Mouse (Mus musculus): ENCODE results near the gene Fer. TPM values are rescaled to one million over a fixed set of nuclear protein-coding genes. Genes with fewer than 3 reads are reported as not detected.
A peak's percentile ranks its signal among the peaks of the same experiment; 100 is the strongest.
"Not testable (repeated sequence)": the region's sequence is repeated elsewhere in the genome, so short reads cannot be mapped to it uniquely, and the experiment has no call there.

Gene Fer
- polyA plus RNA-seq, 1 experiment from 2014 or later: 26.8 TPM

GRCm38 (mm10) chr17:63836223-63836622 lies 26.6 kb upstream of the Fer start:
- Histone ChIP-seq H3K9ac (ENCODE audit: low read length) (no peak overlapping the region), H3K27me3 (ENCODE audit: control insufficient read depth, insufficient read depth, low read length) (no peaks in the 10 kb centered on the region), H3K27ac (replicated peaks; ENCODE audit: low read depth, low read length) (no peak overlapping the region), H3K4me2 (ENCODE audit: low read depth, severe bottlenecking) (no peak overlapping the region), H3K4me3 (ENCODE audit: low read depth, low read length) (no peak overlapping the region), H3K9me3 (ENCODE audit: control insufficient read depth, low read length) (no peaks in the 10 kb centered on the region), H3K4me1 (ENCODE audit: control insufficient read depth, insufficient read depth, low read length) (no peaks in the 10 kb centered on the region), H3K36me3 (ENCODE audit: control insufficient read depth, insufficient read depth, low read length) (no peaks in the 10 kb centered on the region)
- 89% methylated on average over 2 of the region's 2 CpGs for WGBS
- no peak for DNase-seq (ENCODE audit: low spot score)
- ATAC-seq (ENCODE audit: insufficient number of reproducible peaks, low FRiP score, low TSS enrichment, low read depth): no peak

DNA sequence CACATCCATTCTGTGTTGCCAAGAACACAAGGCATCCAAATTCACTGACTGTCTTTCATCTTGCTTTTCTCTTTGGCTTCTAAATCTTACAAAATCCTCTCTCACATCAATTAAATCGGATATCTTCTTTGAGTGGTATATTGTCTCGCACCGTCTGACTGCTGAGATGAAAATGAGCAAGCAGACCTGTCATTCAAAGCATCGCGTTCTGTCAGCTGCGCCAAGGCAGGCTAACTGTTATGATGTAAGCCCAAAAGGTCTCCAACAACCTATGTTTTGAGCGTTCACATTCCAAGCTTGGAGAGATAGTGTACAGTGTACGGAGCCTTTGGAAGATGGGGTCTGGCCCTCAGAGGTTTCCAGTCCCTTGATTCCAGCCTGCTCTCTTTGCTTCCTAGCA lies 26.2 kb upstream of the Fer start:
- WGBS: 94% methylated on average over 8 of the region's 8 CpGs

DNA sequence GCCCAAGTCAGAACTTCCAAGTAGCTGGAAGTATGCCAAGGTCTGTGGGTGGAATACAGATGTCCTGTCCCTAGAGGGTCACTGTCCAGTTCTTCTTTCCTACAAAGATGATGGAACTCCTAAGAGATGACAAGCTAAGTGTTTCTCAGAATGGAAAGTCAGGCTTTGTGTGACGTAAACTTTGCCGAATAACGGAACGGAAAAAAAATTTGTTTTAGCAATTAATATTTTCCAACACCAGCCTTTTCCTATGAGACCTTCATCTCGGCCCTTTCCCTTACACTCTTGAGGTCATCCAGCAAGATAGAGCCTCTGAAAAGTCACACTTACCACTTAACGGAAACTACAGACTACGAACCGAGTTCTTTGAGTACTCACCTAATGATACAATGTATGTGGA lies 24.7 kb upstream of the Fer start:
- WGBS: 92% methylated on average over 8 of the region's 8 CpGs
- no peak for ATAC-seq (ENCODE audit: insufficient number of reproducible peaks, low FRiP score, low TSS enrichment, low read depth)
- H3K27ac ChIP-seq (replicated peaks; ENCODE audit: low read depth, low read length): no peak overlapping the region

More for the DNA sequence above, 26.2 kb upstream of the Fer start:
- no peaks in the 10 kb centered on the region for H3K27me3 ChIP-seq (ENCODE audit: control insufficient read depth, insufficient read depth, low read length)
- H3K9ac ChIP-seq (ENCODE audit: low read length): no peak overlapping the region
- H3K4me3 ChIP-seq (ENCODE audit: low read depth, low read length): no peak overlapping the region
- no peak overlapping the region for H3K27ac ChIP-seq (replicated peaks; ENCODE audit: low read depth, low read length)
- no peaks in the 10 kb centered on the region for H3K36me3 ChIP-seq (ENCODE audit: control insufficient read depth, insufficient read depth, low read length)
- H3K9me3 ChIP-seq (ENCODE audit: control insufficient read depth, low read length): no peaks in the 10 kb centered on the region
- H3K4me1 ChIP-seq (ENCODE audit: control insufficient read depth, insufficient read depth, low read length): no peaks in the 10 kb centered on the region
- no peak overlapping the region for H3K4me2 ChIP-seq (ENCODE audit: low read depth, severe bottlenecking)
- DNase-seq (ENCODE audit: low spot score) (no peak), ATAC-seq (ENCODE audit: insufficient number of reproducible peaks, low FRiP score, low TSS enrichment, low read depth) (no peak)

GRCm38 (mm10) chr17:63839636-63840269 lies 23.1 kb upstream of the Fer start:
- no peaks in the 10 kb centered on the region for H3K27me3 ChIP-seq (ENCODE audit: control insufficient read depth, insufficient read depth, low read length)
- ATAC-seq (ENCODE audit: insufficient number of reproducible peaks, low FRiP score, low TSS enrichment, low read depth) (no peak), DNase-seq (ENCODE audit: low spot score) (no peak)
- H3K36me3 ChIP-seq (ENCODE audit: control insufficient read depth, insufficient read depth, low read length): no peaks in the 10 kb centered on the region
- no peaks in the 10 kb centered on the region for H3K4me1 ChIP-seq (ENCODE audit: control insufficient read depth, insufficient read depth, low read length)
- H3K4me2 ChIP-seq (ENCODE audit: low read depth, severe bottlenecking): no peak overlapping the region
- 94% methylated on average over 3 of the region's 3 CpGs for WGBS
- H3K9ac ChIP-seq (ENCODE audit: low read length): no peak overlapping the region
- H3K4me3 ChIP-seq (ENCODE audit: low read depth, low read length): no peak overlapping the region
- H3K9me3 ChIP-seq (ENCODE audit: control insufficient read depth, low read length): no peaks in the 10 kb centered on the region
- no peak overlapping the region for H3K27ac ChIP-seq (replicated peaks; ENCODE audit: low read depth, low read length)

More for the DNA sequence above, 24.7 kb upstream of the Fer start:
- no peaks in the 10 kb centered on the region for H3K27me3 ChIP-seq (ENCODE audit: control insufficient read depth, insufficient read depth, low read length)
- no peak for DNase-seq (ENCODE audit: low spot score)
- H3K4me1 ChIP-seq (ENCODE audit: control insufficient read depth, insufficient read depth, low read length): no peaks in the 10 kb centered on the region
- no peaks in the 10 kb centered on the region for H3K9me3 ChIP-seq (ENCODE audit: control insufficient read depth, low read length)
- no peak overlapping the region for H3K4me3 ChIP-seq (ENCODE audit: low read depth, low read length)
- H3K9ac ChIP-seq (ENCODE audit: low read length): no peak overlapping the region
- H3K36me3 ChIP-seq (ENCODE audit: control insufficient read depth, insufficient read depth, low read length): no peaks in the 10 kb centered on the region
- H3K4me2 ChIP-seq (ENCODE audit: low read depth, severe bottlenecking): no peak overlapping the region

DNA sequence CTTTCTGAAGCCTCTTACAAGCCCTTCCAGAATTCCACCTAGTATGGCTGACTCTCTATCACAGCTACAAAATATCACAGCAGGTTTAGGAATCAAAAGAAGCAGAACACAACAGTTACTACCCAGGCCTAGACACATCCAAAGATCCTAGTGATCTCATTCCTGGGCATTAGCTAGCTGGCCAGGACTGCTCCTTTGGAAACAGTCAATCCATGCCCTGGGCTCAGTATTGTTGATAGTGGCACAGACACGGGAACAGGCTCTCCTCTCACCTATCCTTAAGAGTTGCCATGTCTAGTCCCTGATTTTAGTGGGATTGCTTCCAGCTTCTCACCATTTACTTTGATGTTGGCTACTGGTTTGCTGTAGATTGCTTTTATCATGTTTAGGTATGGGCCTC lies 20.6 kb upstream of the Fer start:
- H3K4me3 ChIP-seq (ENCODE audit: low read depth, low read length): no peak overlapping the region
- no peaks in the 10 kb centered on the region for H3K27me3 ChIP-seq (ENCODE audit: control insufficient read depth, insufficient read depth, low read length)
- no peak overlapping the region for H3K4me2 ChIP-seq (ENCODE audit: low read depth, severe bottlenecking)
- no peak overlapping the region for H3K9ac ChIP-seq (ENCODE audit: low read length)
- H3K9me3 ChIP-seq (ENCODE audit: control insufficient read depth, low read length): no peaks in the 10 kb centered on the region
- no peak for ATAC-seq (ENCODE audit: insufficient number of reproducible peaks, low FRiP score, low TSS enrichment, low read depth)
- WGBS: 81% methylated on average over 1 of the region's 1 CpGs
- H3K36me3 ChIP-seq (ENCODE audit: control insufficient read depth, insufficient read depth, low read length): no peaks in the 10 kb centered on the region
- H3K4me1 ChIP-seq (ENCODE audit: control insufficient read depth, insufficient read depth, low read length): no peaks in the 10 kb centered on the region
- H3K27ac ChIP-seq (replicated peaks; ENCODE audit: low read depth, low read length): no peak overlapping the region
- DNase-seq (ENCODE audit: low spot score): no peak

GRCm38 (mm10) chr17:63844936-63845335 lies 17.9 kb upstream of the Fer start:
- no peaks in the 10 kb centered on the region for H3K9me3 ChIP-seq (ENCODE audit: control insufficient read depth, low read length)
- H3K4me2 ChIP-seq (ENCODE audit: low read depth, severe bottlenecking): no peak overlapping the region
- DNase-seq (ENCODE audit: low spot score): no peak
- WGBS: 66% methylated on average over 5 of the region's 5 CpGs
- no peak overlapping the region for H3K9ac ChIP-seq (ENCODE audit: low read length)
- no peak overlapping the region for H3K27ac ChIP-seq (replicated peaks; ENCODE audit: low read depth, low read length)
- H3K27me3 ChIP-seq (ENCODE audit: control insufficient read depth, insufficient read depth, low read length): no peaks in the 10 kb centered on the region
- no peak for ATAC-seq (ENCODE audit: insufficient number of reproducible peaks, low FRiP score, low TSS enrichment, low read depth)
- no peaks in the 10 kb centered on the region for H3K36me3 ChIP-seq (ENCODE audit: control insufficient read depth, insufficient read depth, low read length)
- H3K4me1 ChIP-seq (ENCODE audit: control insufficient read depth, insufficient read depth, low read length): no peaks in the 10 kb centered on the region
- H3K4me3 ChIP-seq (ENCODE audit: low read depth, low read length): no peak overlapping the region

- DNase-seq (ENCODE audit: low spot score); H3K27ac ChIP-seq (replicated peaks; ENCODE audit: low read depth, low read length); H3K36me3 ChIP-seq (ENCODE audit: control insufficient read depth, insufficient read depth, low read length); ATAC-seq (ENCODE audit: insufficient number of reproducible peaks, low FRiP score, low TSS enrichment, low read depth); H3K4me1 ChIP-seq (ENCODE audit: control insufficient read depth, insufficient read depth, low read length); H3K4me2 ChIP-seq (ENCODE audit: low read depth, severe bottlenecking); H3K9me3 ChIP-seq (ENCODE audit: control insufficient read depth, low read length); H3K27me3 ChIP-seq (ENCODE audit: control insufficient read depth, insufficient read depth, low read length); H3K9ac ChIP-seq (ENCODE audit: low read length); H3K4me3 ChIP-seq (ENCODE audit: low read depth, low read length): not testable (repeated sequence)
- WGBS: 96% methylated on average over 3 of the region's 3 CpGs
Observed at GRCm38 (mm10) chr17:63845766-63846165, 17.1 kb upstream of the Fer start.

GRCm38 (mm10) chr17:63849151-63849550 lies 13.7 kb upstream of the Fer start:
- Histone ChIP-seq H3K4me1 (ENCODE audit: control insufficient read depth, insufficient read depth, low read length) (no peaks in the 10 kb centered on the region), H3K4me3 (ENCODE audit: low read depth, low read length) (peak overlapping the region; percentile 71), H3K9ac (ENCODE audit: low read length) (peak overlapping the region; percentile 85), H3K9me3 (ENCODE audit: control insufficient read depth, low read length) (no peaks in the 10 kb centered on the region), H3K27me3 (ENCODE audit: control insufficient read depth, insufficient read depth, low read length) (no peaks in the 10 kb centered on the region), H3K27ac (replicated peaks; ENCODE audit: low read depth, low read length) (no peak overlapping the region), H3K4me2 (ENCODE audit: low read depth, severe bottlenecking) (peak overlapping the region; percentile 50), H3K36me3 (ENCODE audit: control insufficient read depth, insufficient read depth, low read length) (no peaks in the 10 kb centered on the region)
- no peak for ATAC-seq (ENCODE audit: insufficient number of reproducible peaks, low FRiP score, low TSS enrichment, low read depth)
- WGBS: 10% methylated on average over 6 of the region's 6 CpGs
- DNase-seq (ENCODE audit: low spot score): no peak

DNA sequence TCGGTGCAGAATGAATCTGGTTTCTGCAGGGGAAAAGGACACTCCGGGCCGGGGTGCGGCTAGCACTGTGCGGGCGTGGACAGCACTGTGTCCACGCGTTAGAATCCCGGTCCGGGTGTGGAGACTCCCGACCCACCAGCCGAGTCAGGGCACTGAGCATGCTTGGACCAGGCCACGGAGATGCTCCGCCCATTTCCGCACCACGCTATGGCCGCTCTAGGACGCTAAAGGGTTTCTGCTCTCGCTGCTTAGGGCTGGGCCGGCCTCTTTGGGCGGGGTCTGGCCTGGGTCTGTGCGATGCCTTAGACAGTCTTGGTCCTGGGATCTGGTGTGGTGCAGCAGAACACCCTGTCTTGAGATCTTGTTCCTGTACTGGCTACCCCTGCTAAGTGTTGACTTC lies 13.3 kb upstream of the Fer start:
- H3K9me3 ChIP-seq (ENCODE audit: control insufficient read depth, low read length): no peaks in the 10 kb centered on the region
- peak overlapping the region; percentile 50 for H3K4me2 ChIP-seq (ENCODE audit: low read depth, severe bottlenecking)
- WGBS: under 1% methylated on average over 22 of the region's 22 CpGs
- DNase-seq (ENCODE audit: low spot score): peak; percentile 91
- H3K4me3 ChIP-seq (ENCODE audit: low read depth, low read length): peak overlapping the region; percentile 71
- no peaks in the 10 kb centered on the region for H3K27me3 ChIP-seq (ENCODE audit: control insufficient read depth, insufficient read depth, low read length)
- no peaks in the 10 kb centered on the region for H3K36me3 ChIP-seq (ENCODE audit: control insufficient read depth, insufficient read depth, low read length)
- H3K4me1 ChIP-seq (ENCODE audit: control insufficient read depth, insufficient read depth, low read length): no peaks in the 10 kb centered on the region
- H3K9ac ChIP-seq (ENCODE audit: low read length): peak overlapping the region; percentile 85
- peak; percentile 100 for ATAC-seq (ENCODE audit: insufficient number of reproducible peaks, low FRiP score, low TSS enrichment, low read depth)
- no peak overlapping the region for H3K27ac ChIP-seq (replicated peaks; ENCODE audit: low read depth, low read length)

Data from limb, embryonic 11.5 days (tissue).